Mouse (Mus musculus): ENCODE data around the gene Acly.

Acly gene

GRCm38 (mm10) chr11:100527458-100528374 lies at the start of gene Acly:
Gene Acly, minus strand, starts transcription at chr11:100528000.
- DNase-seq (ENCODE audit: low read depth, low spot score): peak; percentile 99

- no peak for DNase-seq (ENCODE audit: low read depth, low spot score)
These were observed 48.5 kb upstream of the Acly start for GRCm38 (mm10) chr11:100576256-100576655.

- no peak for DNase-seq (ENCODE audit: low read depth, low spot score)
These were observed 47.7 kb upstream of the Acly start for GRCm38 (mm10) chr11:100575484-100575855.

GRCm38 (mm10) chr11:100574708-100575483 lies 47.1 kb upstream of the Acly start, which contains the start of gene Cnp:
Gene Cnp, plus strand, starts transcription at chr11:100574904.
- DNase-seq (ENCODE audit: low read depth, low spot score): peak; percentile 59

- DNase-seq (ENCODE audit: low read depth, low spot score): no peak
These were observed 46.4 kb upstream of the Acly start for GRCm38 (mm10) chr11:100574188-100574587.

- no peak for DNase-seq (ENCODE audit: low read depth, low spot score)
These were observed 43.4 kb upstream of the Acly start for GRCm38 (mm10) chr11:100571202-100571567.

- peak; percentile 71 for DNase-seq (ENCODE audit: low read depth, low spot score)
These were observed 42.8 kb upstream of the Acly start for GRCm38 (mm10) chr11:100570430-100571201.

- no peak for DNase-seq (ENCODE audit: low read depth, low spot score)
These were observed 42.0 kb upstream of the Acly start for GRCm38 (mm10) chr11:100569789-100570188.

- DNase-seq (ENCODE audit: low read depth, low spot score): no peak
These were observed 40.9 kb upstream of the Acly start for GRCm38 (mm10) chr11:100568692-100569091.

- DNase-seq (ENCODE audit: low read depth, low spot score): no peak
These were observed 40.0 kb upstream of the Acly start for GRCm38 (mm10) chr11:100567815-100568245.

GRCm38 (mm10) chr11:100567229-100567628 lies 39.4 kb upstream of the Acly start:
- no peak for DNase-seq (ENCODE audit: low read depth, low spot score)

GRCm38 (mm10) chr11:100564703-100565102 lies 36.9 kb upstream of the Acly start:
- no peak for DNase-seq (ENCODE audit: low read depth, low spot score)

- DNase-seq (ENCODE audit: low read depth, low spot score): peak; percentile 67
These were observed 36.5 kb upstream of the Acly start for GRCm38 (mm10) chr11:100564297-100564696.

- no peak for DNase-seq (ENCODE audit: low read depth, low spot score)
These were observed 33.9 kb upstream of the Acly start for GRCm38 (mm10) chr11:100561748-100562147.

- DNase-seq (ENCODE audit: low read depth, low spot score): peak; percentile 68
These were observed 31.7 kb upstream of the Acly start for GRCm38 (mm10) chr11:100559476-100559875.

GRCm38 (mm10) chr11:100557563-100557962 lies 29.8 kb upstream of the Acly start:
- no peak for DNase-seq (ENCODE audit: low read depth, low spot score)

GRCm38 (mm10) chr11:100555583-100555982 lies 27.8 kb upstream of the Acly start:
- DNase-seq (ENCODE audit: low read depth, low spot score): peak; percentile 70

- no peak for DNase-seq (ENCODE audit: low read depth, low spot score)
These were observed 25.0 kb upstream of the Acly start for GRCm38 (mm10) chr11:100552842-100553241.

GRCm38 (mm10) chr11:100550101-100550500 lies 22.3 kb upstream of the Acly start:
- DNase-seq (ENCODE audit: low read depth, low spot score): no peak

- DNase-seq (ENCODE audit: low read depth, low spot score): no peak
These were observed 21.7 kb upstream of the Acly start for GRCm38 (mm10) chr11:100549466-100549865.

- DNase-seq (ENCODE audit: low read depth, low spot score): no peak
These were observed 20.3 kb upstream of the Acly start for GRCm38 (mm10) chr11:100548141-100548540.

GRCm38 (mm10) chr11:100546955-100547354 lies 19.2 kb upstream of the Acly start:
- no peak for DNase-seq (ENCODE audit: low read depth, low spot score)

Data from WW6 (cell line).